Mouse (Mus musculus): Measurements from ENCODE around the gene Ip6k2. TPM values are rescaled to one million over a fixed set of nuclear protein-coding genes. Genes with fewer than 3 reads are reported as not detected.

Ip6k2 gene
- polyA plus RNA-seq (2017; shearing (Covaris generic)) = 33.8 TPM

DNA sequence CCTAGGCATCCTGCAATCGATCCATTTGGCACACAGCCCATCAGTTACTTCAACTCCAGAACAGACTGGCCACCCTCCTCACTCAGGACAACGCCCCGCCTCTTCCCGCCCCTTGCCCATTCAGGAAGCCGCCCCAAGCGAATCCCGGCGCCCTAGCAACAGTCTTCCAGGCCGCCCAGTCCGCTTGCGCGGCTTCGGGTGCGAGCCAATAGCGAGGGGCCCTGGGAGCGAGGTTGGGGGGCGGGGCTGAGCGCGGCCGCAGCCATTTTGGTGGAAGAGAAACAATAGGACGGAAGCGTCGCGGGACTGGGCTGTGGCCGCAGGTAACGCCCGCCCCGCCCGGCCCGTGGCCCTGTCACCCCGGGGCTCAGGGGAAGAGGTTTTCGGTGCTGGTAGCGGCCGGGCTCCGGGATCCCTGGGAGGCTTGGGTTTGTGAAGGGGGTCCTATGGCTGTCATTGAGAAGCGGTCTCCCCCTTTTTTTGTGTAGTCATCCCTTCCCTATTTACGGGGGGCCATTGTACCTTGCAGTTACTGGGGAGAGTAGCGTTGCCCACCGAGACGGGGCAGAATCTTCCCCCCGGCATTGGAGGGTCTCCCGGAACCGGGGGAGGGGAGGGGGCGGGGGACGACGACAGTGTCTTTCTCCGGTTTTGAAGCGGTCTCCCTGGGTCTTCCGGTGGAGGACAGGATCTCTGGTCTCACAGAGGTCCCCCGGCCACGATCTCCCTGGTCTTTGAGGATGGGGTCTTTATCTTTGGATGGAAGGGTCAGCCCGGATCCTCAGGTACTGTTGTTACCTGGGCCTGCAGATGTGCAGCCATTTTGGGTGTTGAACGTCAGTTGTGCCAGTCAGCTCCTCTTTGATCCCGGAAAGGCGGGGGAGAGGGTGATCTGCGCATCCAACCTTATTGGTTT is at the start of gene Ip6k2:
Gene Ip6k2, plus strand, starts transcription at position 249 of the 916 bp plus-strand sequence.

DNA sequence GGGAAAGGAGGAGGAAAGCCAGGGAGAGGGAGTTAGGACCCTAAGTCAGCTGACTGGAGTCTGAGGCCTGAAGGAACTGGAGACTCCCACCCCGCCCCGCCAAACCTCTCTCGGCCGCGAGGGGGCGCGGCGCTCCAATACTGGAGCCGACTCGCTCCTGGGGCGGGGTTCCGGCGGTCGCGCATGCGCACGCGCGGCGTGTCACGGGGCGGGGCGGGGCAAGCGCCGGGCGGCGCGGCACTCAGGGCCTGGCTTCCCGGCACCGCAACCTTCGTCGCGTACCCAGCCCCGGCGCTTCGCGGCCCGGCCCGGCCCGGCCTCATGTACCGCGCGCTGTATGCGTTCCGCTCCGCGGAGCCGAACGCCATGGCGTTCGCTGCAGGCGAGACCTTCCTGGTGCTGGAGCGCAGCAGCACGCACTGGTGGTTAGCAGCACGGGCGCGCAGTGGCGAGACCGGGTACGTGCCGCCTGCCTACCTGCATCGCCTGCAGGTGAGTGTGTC is 24.6 kb downstream of the Ip6k2 start, which contains the start of gene Nckipsd:
Gene Nckipsd, plus strand, starts transcription at position 206 of the 503 bp plus-strand sequence.

DNA sequence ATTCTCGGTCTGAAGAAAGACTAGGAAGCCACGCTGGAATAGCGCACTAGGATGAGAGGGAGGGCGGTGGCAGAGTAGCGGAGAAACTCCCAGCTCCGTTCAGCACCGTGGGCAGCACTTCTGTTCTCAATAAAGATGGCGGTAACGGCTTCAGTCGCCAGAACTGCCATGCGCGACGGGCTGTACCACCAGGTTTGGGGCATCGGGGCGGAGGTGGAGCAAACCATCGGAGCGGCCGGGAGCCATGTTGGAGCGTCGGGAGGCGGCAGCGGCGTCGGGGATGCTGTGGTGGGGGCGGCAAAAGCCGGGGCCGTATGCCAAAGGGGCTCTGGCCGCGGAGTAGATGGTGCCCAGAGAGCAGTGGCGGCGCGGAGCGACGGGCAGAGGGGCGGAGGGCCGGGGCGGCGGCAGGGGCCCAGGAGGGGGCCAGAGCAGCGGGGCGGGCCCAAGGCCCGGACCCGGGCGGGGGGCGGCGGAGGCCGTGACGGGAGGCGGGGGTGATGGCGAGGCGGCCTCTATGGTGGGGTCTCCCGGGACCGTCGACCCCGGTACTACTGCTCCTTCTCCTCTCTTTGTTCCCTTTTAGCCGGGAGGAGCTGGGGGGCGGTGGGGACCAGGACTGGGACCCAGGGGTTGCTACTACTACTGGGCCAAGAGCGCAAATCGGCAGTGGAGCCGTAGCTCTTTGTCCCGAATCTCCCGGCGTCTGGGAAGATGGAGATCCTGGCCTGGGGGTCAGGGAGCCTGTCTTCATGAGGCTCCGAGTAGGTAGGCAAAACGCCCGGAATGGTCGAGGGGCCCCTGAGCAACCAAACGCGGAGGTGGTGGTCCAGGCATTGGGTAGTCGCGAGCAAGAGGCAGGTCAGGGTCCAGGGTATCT is 42.5 kb downstream of the Ip6k2 start, which contains the start of gene Celsr3:
Gene Celsr3, plus strand, starts transcription at position 501 of the 880 bp plus-strand sequence.

DNA sequence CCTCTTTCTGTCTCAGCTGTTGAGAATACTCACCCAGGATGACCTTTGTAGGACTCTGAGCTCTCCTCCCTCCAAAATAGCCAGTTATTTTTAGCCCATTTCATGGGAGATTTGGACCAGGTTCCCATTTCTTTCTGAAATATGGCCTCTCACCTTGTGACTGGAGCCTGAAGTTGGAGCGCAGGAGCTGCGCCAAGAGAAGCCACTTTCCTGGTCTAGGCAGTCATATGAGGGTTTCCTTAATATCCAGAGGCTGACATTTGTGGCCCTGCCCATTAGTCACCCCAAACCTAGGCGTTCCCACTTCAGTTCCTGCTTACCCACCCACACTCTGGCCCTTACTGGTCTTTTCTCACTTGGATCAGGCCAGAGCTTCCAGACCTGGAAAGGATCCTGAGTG is 69.4 kb downstream of the Ip6k2 start, which contains the start of gene Slc26a6:
Gene Slc26a6, plus strand, starts transcription at position 308 of the 400 bp plus-strand sequence.

Other genes with a start within 250 kb of the Ip6k2 start
- gene Impdh2, start 223.5 kb upstream of the Ip6k2 start, polyA plus RNA-seq (2017; shearing (Covaris generic)) = 115 TPM
- 27.1 TPM for gene Ndufaf3, start 216.4 kb upstream of the Ip6k2 start, polyA plus RNA-seq (2017; shearing (Covaris generic))
- gene Dalrd3, start 213.9 kb upstream of the Ip6k2 start, polyA plus RNA-seq (2017; shearing (Covaris generic)) = 62.4 TPM
- 25.4 TPM for gene Wdr6, start 205.1 kb upstream of the Ip6k2 start, polyA plus RNA-seq (2017; shearing (Covaris generic))
- gene P4htm, start 186.1 kb upstream of the Ip6k2 start, polyA plus RNA-seq (2017; shearing (Covaris generic)) = 8.5 TPM
- gene Arih2, start 134.4 kb upstream of the Ip6k2 start, polyA plus RNA-seq (2017; shearing (Covaris generic)) = 202 TPM
- gene Slc25a20, start 121.7 kb upstream of the Ip6k2 start, polyA plus RNA-seq (2017; shearing (Covaris generic)) = 19.9 TPM
- gene Prkar2a, start 94.5 kb upstream of the Ip6k2 start, polyA plus RNA-seq (2017; shearing (Covaris generic)) = 33.7 TPM
- gene Nckipsd, start 24.6 kb downstream of the Ip6k2 start, polyA plus RNA-seq (2017; shearing (Covaris generic)) = 11.2 TPM
- gene Celsr3, start 42.5 kb downstream of the Ip6k2 start, polyA plus RNA-seq (2017; shearing (Covaris generic)) = 0.06 TPM
- 10.1 TPM for gene Slc26a6, start 69.5 kb downstream of the Ip6k2 start, polyA plus RNA-seq (2017; shearing (Covaris generic))
- gene Tmem89, start 130.8 kb downstream of the Ip6k2 start, polyA plus RNA-seq (2017; shearing (Covaris generic)) = not detected
- 241 TPM for gene Uqcrc1, start 152.8 kb downstream of the Ip6k2 start, polyA plus RNA-seq (2017; shearing (Covaris generic))
- 0.49 TPM for gene Col7a1, start 169.8 kb downstream of the Ip6k2 start, polyA plus RNA-seq (2017; shearing (Covaris generic))
- not detected for gene Ucn2, start 202.2 kb downstream of the Ip6k2 start, polyA plus RNA-seq (2017; shearing (Covaris generic))
- gene Pfkfb4, start 208.0 kb downstream of the Ip6k2 start, polyA plus RNA-seq (2017; shearing (Covaris generic)) = 5.2 TPM

All from effector memory CD4-positive, alpha-beta T cell, adult 7 months (primary cell).